Mouse (Mus musculus): ENCODE measurements around the gene 9130230L23Rik. TPM values are rescaled to one million over a fixed set of nuclear protein-coding genes. Genes with fewer than 3 reads are reported as not detected.

9130230L23Rik gene
- total and polyA plus RNA-seq, 3 experiments = 0.20 to 0.30 TPM; not detected in 1

- dilution Hi-C loops (cut with MboI; ENCODE audit: extremely low pct_ligation_motif_present, extremely low pct_unique_long_range_greater_than_20kb, low sequenced_read_pairs) = no loop called here
These were observed 62.9 kb downstream of the 9130230L23Rik start for GRCm38 (mm10) chr5:65941145-65941544.

DNA sequence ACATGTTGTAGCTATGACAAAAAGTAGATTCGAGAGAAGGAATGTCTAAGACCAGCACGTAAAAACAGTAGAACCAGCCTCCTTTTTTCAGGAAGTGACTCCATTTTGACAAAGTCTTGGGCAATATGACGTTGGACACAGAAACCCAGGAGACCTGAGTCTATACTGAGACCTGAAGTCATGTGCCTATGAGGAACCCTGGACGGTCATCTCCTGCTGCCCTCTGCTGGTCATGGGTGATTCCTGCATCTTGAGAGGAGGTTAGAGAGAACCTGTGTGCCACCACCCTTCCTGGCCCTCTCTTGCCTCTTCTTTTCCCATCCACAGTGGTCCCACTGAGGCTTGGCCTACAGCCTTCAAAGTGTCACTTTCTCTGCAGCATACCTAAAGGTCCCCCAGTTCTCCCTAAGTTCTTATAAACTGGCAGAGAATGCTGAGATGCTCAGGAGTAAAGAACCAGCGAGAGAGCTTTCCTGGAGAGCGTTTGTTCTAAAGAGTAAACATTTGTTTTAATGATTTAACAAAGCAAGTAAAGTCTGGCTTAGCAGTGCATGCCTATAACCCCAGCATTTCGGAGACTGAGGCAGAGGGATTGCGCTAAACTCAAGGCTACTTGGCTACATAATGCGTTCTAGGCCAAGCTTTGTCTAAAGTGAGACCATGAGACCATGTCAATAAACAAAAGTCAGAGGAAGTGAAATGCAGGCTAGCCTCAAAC lies 65.9 kb downstream of the 9130230L23Rik start:
- Histone ChIP-seq H3K4me2 (ENCODE audit: insufficient read depth, low read depth, poor library complexity, severe bottlenecking) (no peak overlapping the region), H3K4me3 (replicated peaks in 1 of 3; ENCODE audit: low read depth in 2 of 3, low read length in 2 of 3, poor library complexity in 1 of 3) (no peak overlapping the region), H3K27ac (ENCODE audit: insufficient read depth, low read depth) (no peak overlapping the region), H3K9ac (ENCODE audit: insufficient read depth, low read depth) (no peak overlapping the region; the same call in 1 of the 2 replicates), H3K4me1 (ENCODE audit: control insufficient read depth in 1 of 2, insufficient read depth in 2 of 2) (peaks cover 11 to 42% of the 10 kb centered on the region in 2 experiments), H3K27me3 (replicated peaks) (peaks cover 2% of the 10 kb centered on the region), H3K9me3 (replicated peaks; ENCODE audit: low read length) (no peaks in the 10 kb centered on the region), H3K36me3 (replicated peaks in 1 of 2; ENCODE audit: control insufficient read depth in 1 of 2, insufficient read depth in 1 of 2, low read length in 1 of 2) (no peaks in the 10 kb centered on the region), H3K79me2 (replicated peaks; ENCODE audit: control insufficient read depth, extremely low read depth, insufficient read depth, poor library complexity, severe bottlenecking) (no peaks in the 10 kb centered on the region)
- DNase-seq (ENCODE audit: extremely low read depth) = peak; percentile 94
- dilution Hi-C loops (cut with MboI; ENCODE audit: extremely low pct_ligation_motif_present, extremely low pct_unique_long_range_greater_than_20kb, low sequenced_read_pairs) = no loop called here
- in situ Hi-C loops (cut with MboI; ENCODE audit: low pct_ligation_motif_present, low pct_unique_long_range_greater_than_20kb, low sequenced_read_pairs) = loop anchor here (10.0 kb wide), 1 partner anchor 103 kb away; no protein-coding TSS in a partner anchor
- TF ChIP-seq JUN (IDR thresholded peaks at IDR 0.05; ENCODE audit: insufficient read depth, low read depth, low read length) (no peak), MYC (IDR thresholded peaks at IDR 0.05; ENCODE audit: low read depth, low read length) (peak; percentile 93), MAZ (IDR thresholded peaks at IDR 0.05; ENCODE audit: low read depth, low read length) (no peak), USF1 (IDR thresholded peaks at IDR 0.05; ENCODE audit: low read depth, low read length) (peak; percentile 67), RAD21 (IDR thresholded peaks at IDR 0.05; ENCODE audit: low read depth, low read length) (peak; percentile 95), POLR2A (IDR thresholded peaks at IDR 0.05; ENCODE audit: low read depth, low read length) (no peak), NELFE (IDR thresholded peaks at IDR 0.05; ENCODE audit: low read depth, low read length) (no peak), MEF2A (IDR thresholded peaks at IDR 0.05; ENCODE audit: borderline replicate concordance, low read depth, low read length) (peak; percentile 55; the same call in 1 of the 2 replicates), PAX5 (IDR thresholded peaks at IDR 0.05; ENCODE audit: low read length) (no peak), SMC3 (IDR thresholded peaks at IDR 0.05; ENCODE audit: low read depth, low read length) (peak; percentile 97), CTCF (conservative IDR thresholded peaks at IDR 0.05 in 1 of 2, IDR thresholded peaks at IDR 0.05 in 1 of 2; ENCODE audit: low read depth in 2 of 2, low read length in 2 of 2) (peak; percentile 84 to 97), CHD1 (IDR thresholded peaks at IDR 0.05; ENCODE audit: low read depth, low read length) (no peak), MAFK (IDR thresholded peaks at IDR 0.05; ENCODE audit: insufficient replicate concordance, low read length) (no peak), JUND (conservative IDR thresholded peaks at IDR 0.05; ENCODE audit: low read depth, low read length) (no peak), NRF1 (IDR thresholded peaks at IDR 0.05; ENCODE audit: low read depth, low read length) (no peak), ELF1 (IDR thresholded peaks at IDR 0.05; ENCODE audit: low read depth, low read length) (peak; percentile 50; the same call in 1 of the 2 replicates), SIN3A (IDR thresholded peaks at IDR 0.05; ENCODE audit: low read length) (no peak), GABPA (IDR thresholded peaks at IDR 0.05; ENCODE audit: insufficient replicate concordance, low read depth, low read length) (no peak), TCF12 (IDR thresholded peaks at IDR 0.05; ENCODE audit: low read depth, low read length) (peak; percentile 34; the same call in 1 of the 2 replicates), ZKSCAN1 (IDR thresholded peaks at IDR 0.05; ENCODE audit: borderline replicate concordance, low read depth, low read length) (no peak), POLR2AphosphoS2 (IDR thresholded peaks at IDR 0.05; ENCODE audit: low read depth, low read length) (no peak), ZNF384 (IDR thresholded peaks at IDR 0.05; ENCODE audit: low read depth, low read length) (no peak), CHD2 (IDR thresholded peaks at IDR 0.05; ENCODE audit: low read length) (no peak), USF2 (conservative IDR thresholded peaks at IDR 0.05; ENCODE audit: low read depth, low read length) (peak; percentile 56), KAT2A (IDR thresholded peaks at IDR 0.05; ENCODE audit: insufficient replicate concordance, low read length) (no peak), TBP (conservative IDR thresholded peaks at IDR 0.05; ENCODE audit: low read depth, low read length) (no peak), ETS1 (conservative IDR thresholded peaks at IDR 0.05; ENCODE audit: low read depth, low read length) (no peak), MAX (IDR thresholded peaks at IDR 0.05; ENCODE audit: low read length) (peak; percentile 68; the same call in 1 of the 2 replicates), ZMIZ1 (IDR thresholded peaks at IDR 0.05; ENCODE audit: low read depth, low read length) (no peak), RCOR1 (conservative IDR thresholded peaks at IDR 0.05; ENCODE audit: low read depth, low read length) (no peak), BHLHE40 (IDR thresholded peaks at IDR 0.05; ENCODE audit: low read depth, low read length) (peak; percentile 95)

More at GRCm38 (mm10) chr5:65941145-65941544, 62.9 kb downstream of the 9130230L23Rik start:
- H3K9me3 ChIP-seq (replicated peaks; ENCODE audit: low read length) = peaks cover 5% of the 10 kb centered on the region
- peaks cover 3 to 18% of the 10 kb centered on the region in 2 experiments; a peak in 3 of 4 replicates for H3K4me1 ChIP-seq (ENCODE audit: control insufficient read depth in 1 of 2, insufficient read depth in 2 of 2)
- no peaks in the 10 kb centered on the region for H3K36me3 ChIP-seq (replicated peaks in 1 of 2; ENCODE audit: control insufficient read depth in 1 of 2, insufficient read depth in 1 of 2, low read length in 1 of 2)
- in situ Hi-C loops (cut with MboI; ENCODE audit: low pct_ligation_motif_present, low pct_unique_long_range_greater_than_20kb, low sequenced_read_pairs) = no loop called here
- TF ChIP-seq USF2 (conservative IDR thresholded peaks at IDR 0.05; ENCODE audit: low read depth, low read length) (no peak), USF1 (IDR thresholded peaks at IDR 0.05; ENCODE audit: low read depth, low read length) (no peak), MEF2A (IDR thresholded peaks at IDR 0.05; ENCODE audit: borderline replicate concordance, low read depth, low read length) (no peak), POLR2AphosphoS2 (IDR thresholded peaks at IDR 0.05; ENCODE audit: low read depth, low read length) (no peak)
- no peaks in the 10 kb centered on the region for H3K79me2 ChIP-seq (replicated peaks; ENCODE audit: control insufficient read depth, extremely low read depth, insufficient read depth, poor library complexity, severe bottlenecking)
- DNase-seq (ENCODE audit: extremely low read depth) = no peak
- no peak overlapping the region for H3K4me3 ChIP-seq (replicated peaks in 1 of 3; ENCODE audit: low read depth in 2 of 3, low read length in 2 of 3, poor library complexity in 1 of 3)
- H3K27ac ChIP-seq (ENCODE audit: insufficient read depth, low read depth) = no peak overlapping the region
- H3K9ac ChIP-seq (ENCODE audit: insufficient read depth, low read depth) = no peak overlapping the region
- H3K4me2 ChIP-seq (ENCODE audit: insufficient read depth, low read depth, poor library complexity, severe bottlenecking) = no peak overlapping the region
- peaks cover 2% of the 10 kb centered on the region for H3K27me3 ChIP-seq (replicated peaks)
